Mouse (Mus musculus) heart, adult 2 months (tissue): ENCODE data around the gene Mrps27.

Experiments used
- CTCF ChIP-seq: fragments of 200-600 bp; IDR thresholded peaks from 2 replicates; pipeline ENCODE4 v1.8.1; 2022; ENCODE audit warnings: antibody characterized with exemption, mild to moderate bottlenecking, moderate library complexity
- EP300 ChIP-seq: fragments of 200-500 bp; IDR thresholded peaks from 2 replicates; pipeline ENCODE4 v1.6.1; 2011; ENCODE audit warnings: low read depth, low read length, control low read depth; ENCODE audit not compliant: insufficient read depth
- POLR2A ChIP-seq: fragments of 200-500 bp; IDR thresholded peaks from 2 replicates; pipeline ENCODE4 v1.6.1; 2011; ENCODE audit warnings: mild to moderate bottlenecking, low read depth, low read length, control low read depth; ENCODE audit not compliant: insufficient read depth

GRCm38 (mm10) chr13:99433068-99434008 is 88.8 kb downstream of the Mrps27 start:
- TF ChIP-seq CTCF (no peak), POLR2A (no peak), EP300 (no peak)
